Mouse (Mus musculus) lung, embryonic 15.5 days (tissue): ENCODE measurements around the gene Qsox1. TPM values are rescaled to one million over a fixed set of nuclear protein-coding genes. Genes with fewer than 3 reads are reported as not detected.

Source experiments
- ATAC-seq: fragments of 200-750 bp; cut with Nextera tagmentation; 2 replicates; pipeline ENCODE4 v1.8.0; 2017; ENCODE audit warnings: moderate number of reproducible peaks, borderline replicate concordance; ENCODE audit not compliant: low FRiP score, low TSS enrichment; ENCODE audit errors: extremely low read depth
- H3K27ac ChIP-seq: fragments of 300-500 bp; sonication (generic); 2 replicates; pipeline ENCODE4 v1.5.1; 2015; ENCODE audit warnings: moderate library complexity, mild to moderate bottlenecking, inconsistent platforms
- H3K27me3 ChIP-seq: fragments of 300-500 bp; sonication (generic); 2 replicates; pipeline ENCODE4 v1.6.1; 2015; ENCODE audit warnings: inconsistent platforms
- H3K36me3 ChIP-seq: fragments of 300-500 bp; sonication (generic); 2 replicates; pipeline ENCODE4 v1.6.1; 2015; ENCODE audit warnings: inconsistent platforms
- H3K4me1 ChIP-seq: fragments of 300-500 bp; sonication (generic); 2 replicates; pipeline ENCODE4 v1.6.1; 2015; ENCODE audit warnings: inconsistent platforms
- H3K4me2 ChIP-seq: fragments of 300-500 bp; sonication (generic); 2 replicates; pipeline ENCODE4 v1.6.1; 2015; ENCODE audit warnings: inconsistent platforms, mild to moderate bottlenecking, moderate library complexity
- H3K4me3 ChIP-seq: fragments of 300-500 bp; sonication (generic); 2 replicates; pipeline ENCODE4 v1.5.1; 2015; ENCODE audit warnings: mild to moderate bottlenecking, inconsistent platforms
- H3K9ac ChIP-seq: fragments of 300-500 bp; sonication (generic); 2 replicates; pipeline ENCODE4 v1.6.1; 2015; ENCODE audit warnings: inconsistent platforms
- H3K9me3 ChIP-seq: fragments of 300-500 bp; sonication (generic); 2 replicates; pipeline ENCODE4 v1.6.1; 2016; ENCODE audit warnings: inconsistent platforms
- WGBS: fragments of 180-500 bp; shearing (Covaris S2); methylation state at CpG from one replicate; pipeline ENCODE4 v1.1.7; 2015; 5-methylcytosine and 5-hydroxymethylcytosine counted together
- polyA plus RNA-seq: library from polyadenylated mRNA; unstranded; fragments of >200 nt; fragmentation: Nextera tagmentation; extraction: Ambion mirVana; gene quantifications from 2 replicates; pipeline ENCODE4 v1.2.1, GENCODE M21; 2015

Qsox1 gene
- 46.5 and 48.6 TPM in 2 replicates for polyA plus RNA-seq

DNA sequence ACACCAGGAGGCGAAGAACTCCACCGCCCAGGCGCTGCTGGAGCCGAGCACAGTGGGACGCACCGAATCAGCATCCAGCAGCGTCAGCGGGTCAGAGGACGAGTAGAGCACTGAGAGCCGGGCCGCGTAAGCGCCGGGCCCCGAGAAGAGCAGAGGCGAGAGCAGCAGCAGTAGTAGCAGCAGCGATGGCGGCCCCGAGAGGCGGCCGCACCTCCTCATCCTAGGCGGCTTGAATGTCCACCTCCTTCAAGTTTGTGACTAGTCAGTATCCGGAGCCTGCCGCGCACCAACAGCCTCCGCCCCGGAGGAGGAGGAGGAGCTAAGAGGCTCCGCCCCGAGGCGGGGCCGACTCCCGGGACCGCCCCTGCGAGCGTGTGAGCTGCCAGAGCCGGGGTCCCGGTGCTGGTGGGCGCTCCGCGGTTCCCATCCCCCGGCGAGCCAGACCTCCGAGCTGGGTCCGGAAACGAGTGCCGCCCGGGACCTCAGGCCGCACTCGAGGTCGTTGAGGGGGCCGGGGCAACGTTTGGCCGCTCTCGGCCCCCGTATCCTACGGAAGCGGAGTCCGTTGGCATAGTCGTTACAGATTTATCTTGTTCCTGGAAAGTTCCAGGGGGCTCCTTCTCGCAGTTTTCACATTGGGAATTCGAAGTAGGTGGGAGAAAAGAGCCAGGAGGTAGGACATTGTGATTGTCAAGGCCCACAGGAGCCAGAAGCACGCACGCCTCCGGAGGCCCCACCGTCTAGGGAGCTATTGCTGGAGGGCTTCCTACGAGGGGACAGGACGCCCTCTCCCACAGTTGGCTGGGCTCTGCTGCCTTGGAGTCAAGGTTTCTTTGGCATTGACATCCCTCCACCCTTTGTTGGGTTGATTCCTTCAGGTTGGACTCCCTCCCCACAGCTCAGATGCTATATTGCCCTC is at the start of gene Qsox1:
Qsox1 (minus strand) TSS at position 309 of the 919 bp plus-strand sequence.
- Histone ChIP-seq H3K27me3 (no peaks in the 10 kb centered on the region), H3K27ac (peak within 1 kb of the TSS; percentile 64), H3K4me3 (peak within 1 kb of the TSS; percentile 94), H3K9ac (peak within 1 kb of the TSS; percentile 63), H3K9me3 (no peaks in the 10 kb centered on the region), H3K4me1 (peaks cover 28% of the 10 kb centered on the region), H3K4me2 (peak within 1 kb of the TSS; percentile 84), H3K36me3 (no peaks in the 10 kb centered on the region)
- peak; percentile 89 for ATAC-seq
- WGBS: under 1% methylated on average over 67 of the region's 67 CpGs

GRCm38 (mm10) chr1:155854926-155855702 is 42.4 kb upstream of the Qsox1 start:
- H3K4me1 ChIP-seq: no peaks in the 10 kb centered on the region
- H3K4me2 ChIP-seq: no peak overlapping the region
- WGBS: 79% methylated on average over 7 of the region's 7 CpGs
- ATAC-seq: no peak
- no peak overlapping the region for H3K27ac ChIP-seq
- H3K9ac ChIP-seq: no peak overlapping the region
- no peaks in the 10 kb centered on the region for H3K27me3 ChIP-seq
- H3K36me3 ChIP-seq: peaks cover 46% of the 10 kb centered on the region
- H3K9me3 ChIP-seq: no peaks in the 10 kb centered on the region
- no peak overlapping the region for H3K4me3 ChIP-seq

- WGBS: 92% methylated on average over 5 of the region's 5 CpGs
- no peaks in the 10 kb centered on the region for H3K9me3 ChIP-seq
- no peaks in the 10 kb centered on the region for H3K4me1 ChIP-seq
- no peak overlapping the region for H3K4me3 ChIP-seq
- no peak overlapping the region for H3K27ac ChIP-seq
- no peak overlapping the region for H3K4me2 ChIP-seq
- no peaks in the 10 kb centered on the region for H3K27me3 ChIP-seq
- peaks cover 43% of the 10 kb centered on the region for H3K36me3 ChIP-seq
- no peak overlapping the region for H3K9ac ChIP-seq
- ATAC-seq: no peak
Measured at GRCm38 (mm10) chr1:155853009-155853408, 40.3 kb upstream of the Qsox1 start.

DNA sequence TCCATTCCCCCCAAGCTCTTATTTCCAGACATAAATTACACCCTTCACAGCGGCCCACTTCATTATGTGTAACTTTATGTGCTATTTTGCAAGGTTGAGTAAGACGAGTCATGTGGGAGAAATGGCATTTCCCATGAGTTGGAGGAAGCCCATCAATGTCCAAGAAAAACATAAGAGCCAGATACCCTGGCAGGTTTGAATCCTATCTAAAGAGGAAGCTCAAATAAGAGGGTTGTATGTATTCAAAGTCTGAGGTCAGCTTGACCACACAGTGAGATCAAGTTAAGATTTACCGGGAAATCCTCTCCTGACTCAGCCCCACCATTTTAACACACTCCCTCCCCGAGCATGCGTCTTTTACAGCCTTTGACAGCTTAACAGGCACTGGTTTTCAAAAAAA is 31.5 kb upstream of the Qsox1 start:
- no peaks in the 10 kb centered on the region; the same call in 1 of the 2 replicates for H3K9me3 ChIP-seq
- no peak overlapping the region for H3K4me3 ChIP-seq
- H3K4me1 ChIP-seq: no peaks in the 10 kb centered on the region
- no peak for ATAC-seq
- H3K27me3 ChIP-seq: no peaks in the 10 kb centered on the region
- H3K27ac ChIP-seq: no peak overlapping the region
- H3K4me2 ChIP-seq: no peak overlapping the region
- H3K36me3 ChIP-seq: peaks cover 30% of the 10 kb centered on the region; the same call in 1 of the 2 replicates
- 60% methylated on average over 5 of the region's 5 CpGs for WGBS
- no peak overlapping the region for H3K9ac ChIP-seq

- H3K27ac ChIP-seq: no peak overlapping the region
- WGBS: 52% methylated on average over 4 of the region's 4 CpGs
- ATAC-seq: no peak
Measured at GRCm38 (mm10) chr1:155843538-155843937, 30.8 kb upstream of the Qsox1 start.

DNA sequence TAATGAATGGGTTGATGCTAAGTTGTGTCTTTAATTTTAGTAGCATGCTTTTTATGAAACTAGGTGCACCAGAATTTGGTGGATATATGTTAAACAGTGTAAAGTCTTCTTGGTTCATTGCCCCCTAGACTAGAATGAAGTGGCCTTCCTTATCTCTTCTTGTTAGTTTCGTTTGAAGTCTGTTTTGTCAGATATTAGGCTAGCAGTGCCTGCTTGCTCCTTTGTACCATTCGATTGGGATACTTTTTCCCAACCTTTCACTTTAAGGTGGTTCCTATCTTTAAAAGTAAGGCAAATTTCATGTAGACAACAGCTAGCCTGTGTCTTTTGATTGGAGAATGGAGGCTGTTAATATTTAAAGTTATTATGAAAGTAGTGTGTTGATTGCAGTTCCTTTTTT is 23.0 kb upstream of the Qsox1 start:
- no peaks in the 10 kb centered on the region for H3K4me1 ChIP-seq

More at GRCm38 (mm10) chr1:155843538-155843937, 30.8 kb upstream of the Qsox1 start:
- Histone ChIP-seq H3K36me3 (peaks cover 26% of the 10 kb centered on the region; the same call in 1 of the 2 replicates), H3K4me1 (no peaks in the 10 kb centered on the region), H3K9ac (no peak overlapping the region), H3K9me3 (no peaks in the 10 kb centered on the region; the same call in 1 of the 2 replicates), H3K27me3 (no peaks in the 10 kb centered on the region), H3K4me2 (no peak overlapping the region), H3K4me3 (no peak overlapping the region)

GRCm38 (mm10) chr1:155833610-155834009 is 20.9 kb upstream of the Qsox1 start:
- H3K36me3 ChIP-seq: no peaks in the 10 kb centered on the region
- no peak for ATAC-seq
- no peaks in the 10 kb centered on the region for H3K9me3 ChIP-seq
- no peak overlapping the region for H3K27ac ChIP-seq
- 78% methylated on average over 9 of the region's 9 CpGs for WGBS
- no peak overlapping the region for H3K4me3 ChIP-seq
- no peak overlapping the region for H3K4me2 ChIP-seq
- no peaks in the 10 kb centered on the region for H3K4me1 ChIP-seq
- H3K9ac ChIP-seq: no peak overlapping the region
- no peaks in the 10 kb centered on the region for H3K27me3 ChIP-seq

More for the DNA sequence above, 23.0 kb upstream of the Qsox1 start:
- Histone ChIP-seq H3K4me3 (no peak overlapping the region), H3K4me2 (no peak overlapping the region), H3K27ac (no peak overlapping the region), H3K9me3 (no peaks in the 10 kb centered on the region), H3K27me3 (no peaks in the 10 kb centered on the region), H3K36me3 (no peaks in the 10 kb centered on the region), H3K9ac (no peak overlapping the region)
- no peak for ATAC-seq
- WGBS: 42% methylated on average over 2 of the region's 2 CpGs

DNA sequence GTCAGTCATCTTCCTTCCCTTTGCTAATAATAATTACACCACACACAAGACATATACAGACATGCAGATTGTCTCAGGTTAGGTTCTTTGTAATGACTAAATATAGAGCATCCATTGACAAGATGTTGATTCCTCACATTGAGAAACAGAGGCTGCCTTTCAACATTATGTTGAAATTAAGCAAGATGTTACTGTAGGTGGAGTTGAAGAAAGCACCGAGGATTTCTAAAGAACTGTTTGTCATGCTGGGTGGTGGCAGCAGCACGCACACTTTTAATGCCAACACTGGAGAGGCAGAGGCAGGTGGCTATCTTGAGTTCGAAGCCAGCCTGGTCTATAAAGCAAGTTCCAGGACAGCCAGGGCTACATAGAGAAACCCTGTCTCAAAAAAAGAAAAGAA is 19.3 kb upstream of the Qsox1 start:
- no peak for ATAC-seq
- no peaks in the 10 kb centered on the region for H3K4me1 ChIP-seq
- 84% methylated on average over 3 of the region's 3 CpGs for WGBS
- H3K27me3 ChIP-seq: no peaks in the 10 kb centered on the region
- H3K4me2 ChIP-seq: no peak overlapping the region
- no peak overlapping the region for H3K4me3 ChIP-seq
- no peak overlapping the region for H3K9ac ChIP-seq
- no peaks in the 10 kb centered on the region for H3K36me3 ChIP-seq
- no peaks in the 10 kb centered on the region for H3K9me3 ChIP-seq
- no peak overlapping the region for H3K27ac ChIP-seq

DNA sequence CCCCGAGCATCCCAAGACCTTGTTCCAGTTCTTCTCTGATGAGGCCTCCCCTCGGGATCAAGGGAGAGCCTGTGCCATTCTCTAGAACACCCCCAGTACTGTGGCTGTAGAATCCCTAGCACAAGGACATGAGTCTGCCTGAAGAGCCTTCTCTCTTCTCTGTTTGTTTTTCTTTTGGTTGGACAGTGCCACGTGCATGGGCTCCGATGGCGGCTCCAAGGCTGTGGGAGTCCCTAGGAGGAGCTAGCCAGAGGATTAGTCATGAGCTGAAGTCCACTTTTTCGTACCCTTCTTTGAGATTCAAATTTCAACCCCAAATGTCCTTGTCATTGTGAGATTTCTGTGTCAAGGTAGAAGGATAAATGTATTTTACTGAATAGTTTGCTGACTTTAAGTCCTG is 18.2 kb upstream of the Qsox1 start:
- no peak overlapping the region for H3K9ac ChIP-seq
- H3K4me3 ChIP-seq: no peak overlapping the region
- no peak overlapping the region for H3K27ac ChIP-seq
- no peaks in the 10 kb centered on the region for H3K4me1 ChIP-seq
- no peaks in the 10 kb centered on the region for H3K27me3 ChIP-seq
- whole genome bisulfite sequencing: 49% methylated on average over 6 of the region's 6 CpGs
- no peak for ATAC-seq
- H3K36me3 ChIP-seq: no peaks in the 10 kb centered on the region
- no peaks in the 10 kb centered on the region for H3K9me3 ChIP-seq
- H3K4me2 ChIP-seq: no peak overlapping the region

DNA sequence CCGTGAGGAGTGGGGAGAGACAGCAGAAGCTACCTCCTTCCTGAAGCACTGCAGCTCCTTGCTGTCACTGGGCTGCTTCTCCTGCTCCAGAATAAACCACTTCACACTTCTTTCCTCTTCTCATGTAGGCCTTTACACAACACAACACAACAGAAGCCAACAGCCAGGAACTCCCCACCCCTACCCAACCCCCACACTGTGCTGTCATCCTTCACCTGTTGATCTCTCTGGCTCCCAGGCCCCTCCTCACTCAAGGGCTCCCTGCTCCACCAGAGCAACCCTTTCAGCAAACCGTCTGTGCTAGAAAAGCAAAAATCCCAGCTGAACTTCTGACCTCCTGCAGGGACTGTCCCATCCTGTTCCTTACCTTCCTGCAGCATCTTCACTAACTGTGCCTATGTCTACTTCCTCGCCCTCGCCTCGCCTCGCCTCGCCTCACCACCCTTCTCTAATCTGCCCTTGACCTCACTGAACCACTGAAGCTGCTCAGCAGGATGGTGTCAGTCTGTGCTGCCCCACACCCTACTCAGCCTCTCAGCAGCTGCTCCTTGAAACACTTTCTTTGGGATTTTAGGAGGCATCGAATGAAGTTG is 15.1 kb upstream of the Qsox1 start:
- no peak; the same call in 1 of the 2 replicates for ATAC-seq
- Histone ChIP-seq H3K9me3 (no peaks in the 10 kb centered on the region), H3K4me2 (no peak overlapping the region), H3K36me3 (no peaks in the 10 kb centered on the region), H3K27me3 (no peaks in the 10 kb centered on the region), H3K4me3 (no peak overlapping the region), H3K27ac (no peak overlapping the region), H3K9ac (no peak overlapping the region), H3K4me1 (no peaks in the 10 kb centered on the region)
- WGBS: 42% methylated on average over 8 of the region's 8 CpGs

DNA sequence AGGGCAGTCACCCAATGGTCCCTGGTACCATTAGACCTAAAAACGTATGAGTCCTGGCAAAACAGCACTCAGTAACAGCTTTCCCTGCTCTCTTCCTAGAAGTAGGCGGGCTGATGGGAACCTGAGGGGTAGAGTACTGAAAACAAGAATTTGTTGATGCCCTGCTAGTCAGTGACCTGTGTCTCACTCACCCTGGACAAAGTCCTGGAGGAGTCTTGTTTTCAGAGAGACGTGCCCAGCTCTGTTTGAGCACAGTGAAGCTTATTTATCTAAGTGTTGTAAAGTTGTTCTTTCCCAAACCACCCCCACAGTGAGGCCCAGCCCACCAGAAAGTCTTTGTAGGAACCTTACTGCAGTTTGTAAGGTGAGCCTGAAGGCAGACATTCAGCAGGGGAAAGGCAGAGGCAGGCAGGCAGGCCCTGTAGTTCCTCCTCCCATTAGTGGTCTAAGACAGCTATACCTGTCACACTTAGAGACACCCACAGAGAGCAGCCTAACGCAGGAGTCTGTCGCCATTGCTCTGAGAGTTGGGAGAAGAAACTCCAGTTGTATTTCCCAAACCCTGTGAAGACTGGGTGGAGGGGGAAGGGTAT is 14.2 kb upstream of the Qsox1 start:
- no peak for ATAC-seq
- 33% methylated on average over 5 of the region's 5 CpGs for WGBS

More for the DNA sequence above, 14.2 kb upstream of the Qsox1 start:
- Histone ChIP-seq H3K4me1 (no peaks in the 10 kb centered on the region), H3K4me3 (no peak overlapping the region), H3K9ac (no peak overlapping the region), H3K27me3 (no peaks in the 10 kb centered on the region), H3K4me2 (no peak overlapping the region), H3K36me3 (no peaks in the 10 kb centered on the region), H3K27ac (no peak overlapping the region), H3K9me3 (no peaks in the 10 kb centered on the region)
